8 mouse cellular contexts compared by ENCODE assay signal in genomic region chr15:80948145-80949135, GRCm38 (mm10). TPM values are rescaled to one million over a fixed set of nuclear protein-coding genes. Genes with fewer than 3 reads are reported as not detected.
DNase-seq lines count a peak whose midpoint lies in the region; ATAC-seq and TF ChIP-seq lines count a peak whose summit lies in the region.

Adsl (plus strand) TSS chr15:80948490.

- H3K4me3 ChIP-seq in CH12.LX (replicated peaks in 1 of 3; ENCODE audit: low read depth in 2 of 3, low read length in 2 of 3, poor library complexity in 1 of 3), result peak within 1 kb of the TSS; percentile 84 to 99 (median 92)
- peak within 1 kb of the TSS; percentile 89 for H3K4me3 ChIP-seq in forebrain, embryonic 12.5 days (replicated peaks)
- H3K4me3 ChIP-seq in heart, postnatal 0 days (ENCODE audit: low read depth, low read length), result peak within 1 kb of the TSS; percentile 70
- peak within 1 kb of the TSS; percentile 93 for H3K4me3 ChIP-seq in liver, embryonic 16.5 days (ENCODE audit: low read depth, low read length)
- peak within 1 kb of the TSS; percentile 92 for H3K4me3 ChIP-seq in neural tube, embryonic 13.5 days
- H3K4me3 ChIP-seq in testis, adult 2 months (ENCODE audit: control insufficient read depth, low read depth, low read length), result peak within 1 kb of the TSS; percentile 95

- peak within 1 kb of the TSS; percentile 58 for H3K9ac ChIP-seq in CH12.LX (ENCODE audit: insufficient read depth, low read depth)
- H3K9ac ChIP-seq in forebrain, embryonic 12.5 days, result peak within 1 kb of the TSS; percentile 81
- H3K9ac ChIP-seq in heart, postnatal 0 days (replicated peaks; ENCODE audit: low read depth, low read length), result peak within 1 kb of the TSS; percentile 61
- peak within 1 kb of the TSS; percentile 79 for H3K9ac ChIP-seq in liver, embryonic 16.5 days (ENCODE audit: low read depth, low read length)
- peak within 1 kb of the TSS; percentile 81 for H3K9ac ChIP-seq in neural tube, embryonic 13.5 days

- no peak for TF ChIP-seq EP300 in CH12.LX (IDR thresholded peaks at IDR 0.05; ENCODE audit: low read length)
- TF ChIP-seq EP300 in heart, postnatal 0 days (IDR thresholded peaks at IDR 0.05; ENCODE audit: low read depth), result no peak

- H3K9me3 ChIP-seq in CH12.LX (replicated peaks; ENCODE audit: low read length), result no peaks in the 10 kb centered on the region
- H3K9me3 ChIP-seq in forebrain, embryonic 12.5 days, result no peaks in the 10 kb centered on the region
- no peaks in the 10 kb centered on the region for H3K9me3 ChIP-seq in heart, postnatal 0 days (replicated peaks; ENCODE audit: control insufficient read depth, low read length)
- H3K9me3 ChIP-seq in liver, embryonic 16.5 days (replicated peaks; ENCODE audit: control insufficient read depth, low read length), result no peaks in the 10 kb centered on the region
- H3K9me3 ChIP-seq in neural tube, embryonic 13.5 days, result no peaks in the 10 kb centered on the region

- peaks cover 29% of the 10 kb centered on the region for H3K79me2 ChIP-seq in CH12.LX (replicated peaks; ENCODE audit: control insufficient read depth, extremely low read depth, insufficient read depth, poor library complexity, severe bottlenecking)

- H3K4me1 ChIP-seq in CH12.LX (ENCODE audit: control insufficient read depth in 1 of 2, insufficient read depth in 2 of 2), result peaks cover 11 to 31% of the 10 kb centered on the region in 2 experiments
- peaks cover 15% of the 10 kb centered on the region for H3K4me1 ChIP-seq in forebrain, embryonic 12.5 days
- 0 out of 2 replicates have a peak, but pooled peaks cover 9% of the 10 kb centered on the region for H3K4me1 ChIP-seq in heart, postnatal 0 days (ENCODE audit: control insufficient read depth, insufficient read depth)
- peaks cover 15% of the 10 kb centered on the region for H3K4me1 ChIP-seq in liver, embryonic 16.5 days (ENCODE audit: control insufficient read depth, low read depth, low read length)
- peaks cover 18% of the 10 kb centered on the region for H3K4me1 ChIP-seq in neural tube, embryonic 13.5 days (replicated peaks)
- H3K4me1 ChIP-seq in testis, adult 2 months (ENCODE audit: control insufficient read depth, insufficient read depth, low read length), result peaks cover 4% of the 10 kb centered on the region

- H3K4me2 ChIP-seq in CH12.LX (ENCODE audit: insufficient read depth, low read depth, poor library complexity, severe bottlenecking), result peak within 1 kb of the TSS; percentile 88
- peak within 1 kb of the TSS; percentile 73 for H3K4me2 ChIP-seq in forebrain, embryonic 12.5 days
- peak within 1 kb of the TSS; percentile 63 for H3K4me2 ChIP-seq in heart, postnatal 0 days (ENCODE audit: low read depth, low read length)
- peak within 1 kb of the TSS; percentile 73 for H3K4me2 ChIP-seq in liver, embryonic 16.5 days (ENCODE audit: low read depth, low read length)
- peak within 1 kb of the TSS; percentile 77 for H3K4me2 ChIP-seq in neural tube, embryonic 13.5 days

- dilution Hi-C loops in CH12.LX (cut with MboI; ENCODE audit: extremely low pct_ligation_motif_present, extremely low pct_unique_long_range_greater_than_20kb, low sequenced_read_pairs), result no loop called here

- no peak for TF ChIP-seq RAD21 in CH12.LX (IDR thresholded peaks at IDR 0.05; ENCODE audit: low read depth, low read length)

- TF ChIP-seq POLR2A in CH12.LX (IDR thresholded peaks at IDR 0.05; ENCODE audit: low read depth, low read length), result peak; percentile 86
- peak; percentile 95 for TF ChIP-seq POLR2A in testis, adult 2 months (IDR thresholded peaks at IDR 0.05; ENCODE audit: control insufficient read depth, low read depth, low read length)

- peak; percentile 89 for DNase-seq in CH12.LX (ENCODE audit: extremely low read depth)
- peak; percentile 82 for DNase-seq in c-Kit-positive CD71-positive TER-119-negative erythroid progenitor cells, embryonic 14.5 days (ENCODE audit: low read depth)
- DNase-seq in heart, postnatal 0 days (ENCODE audit: low spot score), result peak; percentile 91
- peak; percentile 91 to 95 for DNase-seq in kidney, postnatal 4 days

- peaks cover 12 to 32% of the 10 kb centered on the region in 2 experiments for H3K36me3 ChIP-seq in CH12.LX (replicated peaks in 1 of 2; ENCODE audit: control insufficient read depth in 1 of 2, insufficient read depth in 1 of 2, low read length in 1 of 2)
- peaks cover 19% of the 10 kb centered on the region for H3K36me3 ChIP-seq in forebrain, embryonic 12.5 days (replicated peaks)
- H3K36me3 ChIP-seq in heart, postnatal 0 days (replicated peaks; ENCODE audit: control insufficient read depth, insufficient read depth, low read length), result peaks cover 15% of the 10 kb centered on the region
- peaks cover 4% of the 10 kb centered on the region for H3K36me3 ChIP-seq in liver, embryonic 16.5 days (ENCODE audit: control insufficient read depth, insufficient read depth)
- peaks cover 14% of the 10 kb centered on the region for H3K36me3 ChIP-seq in neural tube, embryonic 13.5 days
- no peaks in the 10 kb centered on the region for H3K36me3 ChIP-seq in testis, adult 2 months (ENCODE audit: control insufficient read depth, insufficient read depth, low read length)

- peak; percentile 97 for ATAC-seq in forebrain, embryonic 12.5 days (ENCODE audit: low FRiP score)
- peak; percentile 96 for ATAC-seq in heart, postnatal 0 days (ENCODE audit: insufficient read depth, low read depth)
- ATAC-seq in liver, embryonic 16.5 days (ENCODE audit: low read depth), result peak; percentile 95
- ATAC-seq in neural tube, embryonic 13.5 days (ENCODE audit: low read depth), result peak; percentile 96

- in situ Hi-C loops in CH12.LX (cut with MboI; ENCODE audit: low pct_ligation_motif_present, low pct_unique_long_range_greater_than_20kb, low sequenced_read_pairs), result loop anchor here (10.0 kb wide), 1 partner anchor 244 kb away; no protein-coding TSS in a partner anchor

- no peaks in the 10 kb centered on the region for H3K27me3 ChIP-seq in CH12.LX (replicated peaks)
- H3K27me3 ChIP-seq in forebrain, embryonic 12.5 days, result no peaks in the 10 kb centered on the region
- H3K27me3 ChIP-seq in heart, postnatal 0 days (ENCODE audit: control insufficient read depth, insufficient read depth, low read length), result no peaks in the 10 kb centered on the region
- no peaks in the 10 kb centered on the region for H3K27me3 ChIP-seq in liver, embryonic 16.5 days (ENCODE audit: control insufficient read depth, insufficient read depth, low read depth, low read length)
- H3K27me3 ChIP-seq in neural tube, embryonic 13.5 days, result no peaks in the 10 kb centered on the region
- no peaks in the 10 kb centered on the region for H3K27me3 ChIP-seq in testis, adult 2 months (ENCODE audit: control insufficient read depth, insufficient read depth, low read length)

- TF ChIP-seq CTCF in CH12.LX (conservative IDR thresholded peaks at IDR 0.05 in 1 of 2, IDR thresholded peaks at IDR 0.05 in 1 of 2; ENCODE audit: low read depth in 2 of 2, low read length in 2 of 2), result peak; percentile 81 to 94
- TF ChIP-seq CTCF in heart, postnatal 0 days (IDR thresholded peaks at IDR 0.05; ENCODE audit: low read depth), result peak; percentile 82
- peak; percentile 100 for TF ChIP-seq CTCF in testis, adult 2 months (IDR thresholded peaks at IDR 0.05; ENCODE audit: control insufficient read depth, insufficient read depth, insufficient replicate concordance, low read depth, low read length)

- WGBS in forebrain, embryonic 12.5 days, result under 1% methylated on average over 63 of the region's 63 CpGs
- WGBS in heart, postnatal 0 days, result under 1% methylated on average over 63 of the region's 63 CpGs
- under 1% methylated on average over 63 of the region's 63 CpGs for WGBS in liver, embryonic 16.5 days (ENCODE audit: insufficient replicate concordance)
- WGBS in neural tube, embryonic 13.5 days, result under 1% methylated on average over 63 of the region's 63 CpGs

- H3K27ac ChIP-seq in CH12.LX (ENCODE audit: insufficient read depth, low read depth), result peak within 1 kb of the TSS; percentile 91
- H3K27ac ChIP-seq in forebrain, embryonic 12.5 days, result peak within 1 kb of the TSS; percentile 78
- peak within 1 kb of the TSS; percentile 68 for H3K27ac ChIP-seq in heart, postnatal 0 days (ENCODE audit: low read depth)
- H3K27ac ChIP-seq in liver, embryonic 16.5 days (ENCODE audit: low read length), result peak within 1 kb of the TSS; percentile 69
- peak within 1 kb of the TSS; percentile 74 for H3K27ac ChIP-seq in neural tube, embryonic 13.5 days (replicated peaks)
- H3K27ac ChIP-seq in testis, adult 2 months (ENCODE audit: control insufficient read depth, insufficient read depth, low read depth, low read length), result peak within 1 kb of the TSS; percentile 93

TF ChIP-seq in CH12.LX, 34 proteins besides CTCF, POLR2A, EP300 and RAD21 (continues in another document):
- TF ChIP-seq TBP (conservative IDR thresholded peaks at IDR 0.05; ENCODE audit: low read depth, low read length), result no peak
- TF ChIP-seq BHLHE40 (IDR thresholded peaks at IDR 0.05; ENCODE audit: low read depth, low read length), result peak; percentile 86
- no peak for TF ChIP-seq UBTF (IDR thresholded peaks at IDR 0.05; ENCODE audit: low read depth, low read length)
- TF ChIP-seq KAT2A (IDR thresholded peaks at IDR 0.05; ENCODE audit: insufficient replicate concordance, low read length), result no peak
- TF ChIP-seq NRF1 (IDR thresholded peaks at IDR 0.05; ENCODE audit: low read depth, low read length), result peak; percentile 32; the same call in 1 of the 2 replicates
- TF ChIP-seq CHD2 (IDR thresholded peaks at IDR 0.05; ENCODE audit: low read length), result no peak
- no peak for TF ChIP-seq ZC3H11A (IDR thresholded peaks at IDR 0.05; ENCODE audit: low read depth, low read length)
- no peak for TF ChIP-seq MAFK (IDR thresholded peaks at IDR 0.05; ENCODE audit: insufficient replicate concordance, low read length)
- TF ChIP-seq SIN3A (IDR thresholded peaks at IDR 0.05; ENCODE audit: low read length), result no peak; the same call in 1 of the 2 replicates
- TF ChIP-seq IRF4 (IDR thresholded peaks at IDR 0.05; ENCODE audit: low read depth, low read length), result peak; percentile 55; the same call in 1 of the 2 replicates
- peak; percentile 64; the same call in 1 of the 2 replicates for TF ChIP-seq POLR2AphosphoS2 (IDR thresholded peaks at IDR 0.05; ENCODE audit: low read depth, low read length)
- no peak; the same call in none of the 2 replicates for TF ChIP-seq TCF12 (IDR thresholded peaks at IDR 0.05; ENCODE audit: low read depth, low read length)
- TF ChIP-seq CHD1 (IDR thresholded peaks at IDR 0.05; ENCODE audit: low read depth, low read length), result no peak

RNA-seq across cellular contexts. Expression of gene Adsl, which starts in this region (rescaled TPM):
- 226 and 274 TPM in 2 replicates for total RNA-seq in CH12.LX (2012; rRNA removed)
- total RNA-seq in CH12.LX (2014; rRNA removed), result 341 and 356 TPM in 2 replicates
- polyA plus RNA-seq in CH12.LX (2012; ENCODE audit: insufficient read length, low read depth), result 276 and 286 TPM in 2 replicates
- polyA plus RNA-seq in forebrain, embryonic 12.5 days (2016; fragmentation: Nextera tagmentation; extraction: Ambion mirVana), result 140 and 160 TPM in 2 replicates
- 148 and 149 TPM in 2 replicates for total RNA-seq in heart, postnatal 0 days (2014; rRNA removed; ENCODE audit: low replicate concordance)
- 156 and 159 TPM in 2 replicates for polyA plus RNA-seq in heart, postnatal 0 days (2015; fragmentation: Nextera tagmentation; extraction: Ambion mirVana)
- polyA plus RNA-seq in liver, embryonic 16.5 days (2015; fragmentation: Nextera tagmentation; extraction: Ambion mirVana), result 55.1 and 65.0 TPM in 2 replicates
- 90.5 and 100.0 TPM in 2 replicates for polyA plus RNA-seq in neural tube, embryonic 13.5 days (2015; fragmentation: Nextera tagmentation; extraction: Ambion mirVana)
- polyA plus RNA-seq in testis, adult 2 months (2012; rRNA removed), result 41.0 and 43.9 TPM in 2 replicates

Comparison
In these comparisons a context has a peak if more than half of its experiments do, and no peak if none do; other contexts are left out.
1. Peak in every context shown above with its lines: DNase-seq, ATAC-seq, H3K4me3 ChIP-seq and H3K27ac ChIP-seq.